In the genomic region with DNA sequence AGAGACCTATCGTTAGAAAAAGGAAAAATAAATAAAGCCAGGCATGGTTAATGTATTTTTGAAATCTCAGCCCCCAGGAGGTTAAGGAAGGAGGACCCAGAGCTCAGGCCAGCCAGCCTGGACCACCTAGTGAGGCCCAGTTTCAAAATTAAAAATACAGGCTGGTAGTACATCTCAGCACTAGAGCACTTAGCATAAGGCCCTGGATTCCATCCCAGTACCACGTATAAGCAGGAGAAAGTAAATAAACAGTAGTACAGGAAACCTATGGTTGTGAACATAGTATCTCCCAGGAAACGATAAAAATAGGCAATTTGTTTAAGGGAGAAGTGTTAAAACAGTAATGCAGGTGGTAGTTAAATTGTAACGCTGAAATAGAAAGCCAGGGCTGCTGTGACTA, we compare ENCODE assay signal across 1 mouse cellular context.
TF ChIP-seq lines count a peak whose summit lies in the region.

No protein-coding gene starts in this region.

TF ChIP-seq in MEL, 35 proteins besides CTCF, POLR2A, EP300 and RAD21:
- TF ChIP-seq MYB (IDR thresholded peaks at IDR 0.05; ENCODE audit: low read depth, low read length) (no peak), POLR2AphosphoS2 (IDR thresholded peaks at IDR 0.05; ENCODE audit: low read length) (no peak), MXI1 (IDR thresholded peaks at IDR 0.05; ENCODE audit: low read depth, low read length) (no peak), TCF12 (IDR thresholded peaks at IDR 0.05; ENCODE audit: low read depth, low read length) (no peak), ZMIZ1 (IDR thresholded peaks at IDR 0.05; ENCODE audit: low read depth, low read length) (no peak), JUND (IDR thresholded peaks at IDR 0.05; ENCODE audit: low read depth, low read length) (no peak), RCOR1 (IDR thresholded peaks at IDR 0.05; ENCODE audit: low read depth, low read length) (no peak), UBTF (IDR thresholded peaks at IDR 0.05; ENCODE audit: borderline replicate concordance, insufficient read depth, low read depth, low read length) (no peak), ZKSCAN1 (IDR thresholded peaks at IDR 0.05; ENCODE audit: low read depth, low read length) (no peak), ELF1 (IDR thresholded peaks at IDR 0.05; ENCODE audit: low read depth, low read length) (no peak), ZNF384 (IDR thresholded peaks at IDR 0.05; ENCODE audit: low read depth, low read length) (no peak), SMC3 (IDR thresholded peaks at IDR 0.05; ENCODE audit: low read depth, low read length) (no peak), TAL1 (IDR thresholded peaks at IDR 0.05; ENCODE audit: low read length) (no peak), GATA1 (IDR thresholded peaks at IDR 0.05; ENCODE audit: low read depth, low read length) (no peak), MAZ (IDR thresholded peaks at IDR 0.05; ENCODE audit: low read depth, low read length) (no peak), HCFC1 (IDR thresholded peaks at IDR 0.05; ENCODE audit: low read depth, low read length) (no peak)
TF ChIP-seq in MEL: peak in this region for 0.
